Mouse (Mus musculus): ENCODE results near the gene Ptprcap. TPM values are rescaled to one million over a fixed set of nuclear protein-coding genes. Genes with fewer than 3 reads are reported as not detected.
"Not testable (repeated sequence)": the region's sequence is repeated elsewhere in the genome, so short reads cannot be mapped to it uniquely, and the experiment has no call there.

Ptprcap gene
- polyA plus RNA-seq, 1 experiment from 2014 or later: 0.63 TPM

DNA sequence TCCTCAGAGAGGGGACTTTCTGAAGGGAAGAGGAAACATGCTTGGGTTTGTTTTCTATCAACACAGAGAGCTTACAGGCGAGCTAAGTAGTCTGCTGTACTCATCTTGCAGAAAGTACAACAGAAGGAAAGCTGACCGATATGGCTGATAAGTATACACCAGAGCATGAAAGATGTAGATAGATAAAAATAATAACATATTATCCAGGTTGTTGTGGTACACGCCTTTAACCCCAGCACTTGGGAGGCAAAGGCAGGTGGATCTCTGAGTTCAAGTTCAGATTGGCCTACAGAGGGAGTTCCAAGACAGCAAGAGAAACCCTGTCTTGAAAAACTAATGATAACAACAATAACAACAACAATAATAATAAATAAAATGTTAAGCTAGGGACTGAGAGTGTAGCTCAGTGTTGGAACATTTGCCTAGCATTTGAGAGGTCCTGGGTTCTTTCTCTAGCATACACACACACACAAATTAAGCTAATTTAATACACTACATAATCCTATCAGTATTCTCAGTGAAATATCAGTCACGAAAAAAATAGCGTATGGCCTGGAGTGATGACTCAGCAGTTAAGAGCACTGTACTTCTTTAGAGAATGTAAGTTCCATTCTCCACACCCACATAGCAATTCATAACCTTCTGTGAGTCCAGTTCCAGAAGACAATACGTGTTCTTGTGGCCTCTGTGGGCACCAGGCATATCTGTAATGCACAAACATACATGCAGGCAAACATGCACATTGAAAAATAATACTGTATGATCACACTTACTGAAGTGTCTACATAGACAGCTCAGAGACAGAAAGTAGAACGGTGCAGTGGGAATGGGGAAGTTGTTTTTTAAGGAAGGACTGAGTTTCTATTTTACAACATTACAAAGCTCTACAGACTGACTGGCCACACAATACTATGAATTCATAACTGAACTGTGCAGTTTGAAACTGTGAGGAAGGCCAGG lies 30.7 kb upstream of the Ptprcap start:
- no peak for ATAC-seq
- Histone ChIP-seq H3K4me3 (ENCODE audit: low read length) (no peak overlapping the region), H3K27ac (ENCODE audit: low read depth, low read length) (no peak overlapping the region), H3K9ac (ENCODE audit: low read depth, low read length) (no peak overlapping the region), H3K27me3 (replicated peaks; ENCODE audit: control insufficient read depth, insufficient read depth, low read length) (no peaks in the 10 kb centered on the region), H3K4me1 (ENCODE audit: control insufficient read depth, insufficient read depth, low read depth, low read length) (peaks cover 19% of the 10 kb centered on the region), H3K4me2 (ENCODE audit: low read length) (no peak overlapping the region), H3K9me3 (ENCODE audit: control insufficient read depth, low read length) (no peaks in the 10 kb centered on the region), H3K36me3 (ENCODE audit: control insufficient read depth, insufficient read depth, low read length) (peaks cover 3% of the 10 kb centered on the region; the same call in 1 of the 2 replicates)
- WGBS: 84% methylated on average over 7 of the region's 7 CpGs

DNA sequence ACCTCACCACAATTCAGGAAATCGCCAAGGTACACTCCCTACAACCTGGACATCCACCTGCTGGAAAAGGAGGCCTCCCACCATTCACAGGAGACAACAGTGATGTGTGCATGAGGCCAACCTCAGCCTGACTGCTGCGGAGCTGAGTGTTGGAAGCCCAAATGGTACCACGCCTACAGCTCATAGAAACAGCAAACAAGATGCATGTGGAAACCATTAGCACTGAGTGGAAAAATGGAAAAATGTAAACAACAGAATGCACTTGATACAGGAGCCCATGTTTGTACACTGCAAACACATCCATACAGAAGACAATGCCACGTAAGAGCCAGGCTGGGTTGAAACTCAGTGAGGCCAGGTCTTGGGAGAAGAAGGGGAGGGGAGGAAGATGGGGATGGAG lies 29.0 kb upstream of the Ptprcap start:
- Histone ChIP-seq H3K9ac (ENCODE audit: low read depth, low read length) (no peak overlapping the region), H3K9me3 (ENCODE audit: control insufficient read depth, low read length) (no peaks in the 10 kb centered on the region), H3K36me3 (ENCODE audit: control insufficient read depth, insufficient read depth, low read length) (peaks cover 8% of the 10 kb centered on the region), H3K4me1 (ENCODE audit: control insufficient read depth, insufficient read depth, low read depth, low read length) (peaks cover 19% of the 10 kb centered on the region), H3K4me2 (ENCODE audit: low read length) (no peak overlapping the region), H3K27me3 (replicated peaks; ENCODE audit: control insufficient read depth, insufficient read depth, low read length) (no peaks in the 10 kb centered on the region), H3K4me3 (ENCODE audit: low read length) (no peak overlapping the region), H3K27ac (ENCODE audit: low read depth, low read length) (no peak overlapping the region)
- ATAC-seq: no peak
- 85% methylated on average over 4 of the region's 4 CpGs for WGBS

DNA sequence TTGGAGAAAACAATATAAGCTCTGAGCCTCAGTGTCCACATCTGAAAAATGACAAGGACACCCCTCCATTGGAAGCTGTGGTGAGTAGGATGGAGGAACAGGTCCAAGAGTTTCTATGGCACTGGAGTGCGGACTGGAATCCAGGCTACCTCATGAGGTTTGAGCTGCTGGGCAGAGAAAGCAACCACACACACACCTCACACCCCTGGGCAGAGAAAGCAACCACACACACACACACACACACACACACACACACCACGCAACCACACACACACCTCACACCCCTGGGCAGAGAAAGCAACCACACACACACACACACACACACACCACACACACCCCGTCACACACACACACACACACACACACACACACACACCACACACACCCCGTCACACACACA lies 28.1 kb upstream of the Ptprcap start:
- peak; percentile 31 for ATAC-seq

DNA sequence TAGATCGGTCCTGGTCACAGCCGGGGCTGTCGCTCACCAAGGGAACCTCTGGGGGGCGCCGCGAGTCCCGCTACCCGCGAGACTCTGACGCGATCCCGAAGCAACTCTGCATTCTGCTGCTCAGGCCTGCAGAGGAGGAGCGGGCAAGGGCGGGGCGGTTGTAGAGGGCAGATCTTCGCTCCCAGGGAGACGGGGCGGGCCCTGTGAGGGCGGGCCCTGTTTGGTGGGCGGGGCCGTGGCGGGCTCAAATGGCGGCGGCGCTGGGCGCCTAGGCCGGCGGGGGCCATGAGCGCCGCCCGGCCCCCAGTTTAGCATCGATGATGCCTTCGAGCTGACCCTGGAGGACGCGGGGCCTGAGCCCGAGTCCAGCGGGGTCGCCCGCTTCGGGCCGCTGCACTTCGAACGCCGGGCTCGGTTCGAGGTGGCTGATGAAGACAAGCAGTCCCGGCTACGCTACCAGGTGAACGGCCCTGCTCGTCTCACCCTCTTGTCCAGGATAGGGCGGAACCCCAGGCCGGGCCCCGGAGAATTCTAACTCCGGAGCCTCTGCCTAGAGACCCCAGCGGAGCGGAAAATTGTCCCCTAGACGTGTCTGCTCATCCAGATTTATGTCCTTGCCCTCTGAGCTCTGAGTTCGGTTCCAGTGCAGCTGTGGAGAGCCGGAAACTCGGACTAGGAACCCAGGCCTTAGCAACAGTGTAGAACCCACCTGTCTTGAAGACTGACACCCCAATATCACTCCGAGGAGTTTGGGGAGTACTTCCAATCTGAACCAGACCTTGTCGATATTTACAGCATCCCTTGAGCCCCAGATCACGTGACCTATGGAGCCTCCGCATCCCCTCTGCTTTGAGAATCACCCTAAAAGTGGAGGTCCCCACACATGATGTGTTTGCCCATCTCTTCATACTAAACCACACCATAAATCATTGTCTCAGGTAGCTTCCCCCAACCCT lies 27.4 kb upstream of the Ptprcap start, which contains the start of gene Aip:
Gene Aip, minus strand, starts transcription at position 118 of the 956 bp plus-strand sequence.
- peaks cover 9% of the 10 kb centered on the region for H3K4me1 ChIP-seq (ENCODE audit: control insufficient read depth, insufficient read depth, low read depth, low read length)
- peak within 1 kb of the TSS; percentile 67 for H3K4me2 ChIP-seq (ENCODE audit: low read length)
- peak; percentile 93 for ATAC-seq
- H3K27me3 ChIP-seq (replicated peaks; ENCODE audit: control insufficient read depth, insufficient read depth, low read length): no peaks in the 10 kb centered on the region
- H3K4me3 ChIP-seq (ENCODE audit: low read length): peak within 1 kb of the TSS; percentile 85
- no peaks in the 10 kb centered on the region for H3K9me3 ChIP-seq (ENCODE audit: control insufficient read depth, low read length)
- peak within 1 kb of the TSS; percentile 77 for H3K27ac ChIP-seq (ENCODE audit: low read depth, low read length)
- WGBS: under 1% methylated on average over 49 of the region's 64 CpGs
- peaks cover 17% of the 10 kb centered on the region for H3K36me3 ChIP-seq (ENCODE audit: control insufficient read depth, insufficient read depth, low read length)
- peak within 1 kb of the TSS; percentile 93 for H3K9ac ChIP-seq (ENCODE audit: low read depth, low read length)

More for the DNA sequence above, 28.1 kb upstream of the Ptprcap start:
- Histone ChIP-seq H3K4me1 (ENCODE audit: control insufficient read depth, insufficient read depth, low read depth, low read length) (peaks cover 16% of the 10 kb centered on the region), H3K36me3 (ENCODE audit: control insufficient read depth, insufficient read depth, low read length) (peaks cover 15% of the 10 kb centered on the region), H3K27ac (ENCODE audit: low read depth, low read length) (peak overlapping the region; percentile 54), H3K4me2 (ENCODE audit: low read length) (peak overlapping the region; percentile 67), H3K9ac (ENCODE audit: low read depth, low read length) (peak overlapping the region; percentile 93), H3K4me3 (ENCODE audit: low read length) (peak overlapping the region; percentile 85)
- H3K9me3 ChIP-seq (ENCODE audit: control insufficient read depth, low read length); H3K27me3 ChIP-seq (replicated peaks; ENCODE audit: control insufficient read depth, insufficient read depth, low read length): not testable (repeated sequence)
- 21% methylated on average over 2 of the region's 4 CpGs for WGBS

DNA sequence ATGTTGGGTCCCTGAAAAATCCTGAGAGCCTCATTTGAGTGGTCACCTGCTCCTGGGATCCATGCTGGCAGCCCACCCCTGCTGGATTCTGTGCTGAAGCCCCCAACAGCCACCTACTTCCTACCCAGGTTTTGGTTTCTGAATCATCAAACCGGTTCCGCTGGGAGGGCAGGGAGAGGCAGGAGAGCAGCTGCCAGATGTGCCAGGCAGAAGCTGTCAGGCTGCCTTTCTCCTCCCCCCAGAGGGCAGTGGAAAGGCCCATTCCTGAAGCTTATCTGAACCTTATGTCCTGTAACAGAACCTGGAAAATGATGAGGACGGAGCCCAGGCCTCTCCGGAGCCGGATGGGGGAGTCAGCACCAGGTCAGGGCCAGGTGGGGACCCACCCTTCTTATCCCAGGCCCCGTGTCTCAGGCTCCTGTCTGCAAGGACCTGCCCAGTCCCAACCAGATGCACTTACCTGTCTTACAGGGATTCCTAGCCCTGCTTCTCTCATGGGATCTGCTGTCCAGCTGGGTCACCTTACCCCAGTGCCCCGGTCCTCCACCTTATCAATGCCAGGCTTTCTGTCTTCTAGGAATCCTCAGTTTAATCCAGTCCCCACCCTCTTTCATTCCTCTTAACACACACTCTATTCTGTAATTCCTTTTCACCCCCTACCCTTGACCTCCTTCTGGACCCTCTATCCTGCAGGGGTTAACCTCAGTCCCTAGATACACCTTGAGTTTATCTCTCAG lies 26.5 kb upstream of the Ptprcap start:
- H3K27me3 ChIP-seq (replicated peaks; ENCODE audit: control insufficient read depth, insufficient read depth, low read length): no peaks in the 10 kb centered on the region
- peak overlapping the region; percentile 93 for H3K9ac ChIP-seq (ENCODE audit: low read depth, low read length)
- 70% methylated on average over 7 of the region's 7 CpGs for WGBS
- peak overlapping the region; percentile 67 for H3K4me2 ChIP-seq (ENCODE audit: low read length)
- H3K4me1 ChIP-seq (ENCODE audit: control insufficient read depth, insufficient read depth, low read depth, low read length): peaks cover 9% of the 10 kb centered on the region
- no peaks in the 10 kb centered on the region for H3K9me3 ChIP-seq (ENCODE audit: control insufficient read depth, low read length)
- ATAC-seq: no peak
- H3K36me3 ChIP-seq (ENCODE audit: control insufficient read depth, insufficient read depth, low read length): peaks cover 24% of the 10 kb centered on the region
- H3K27ac ChIP-seq (ENCODE audit: low read depth, low read length): no peak overlapping the region
- H3K4me3 ChIP-seq (ENCODE audit: low read length): peak overlapping the region; percentile 85

DNA sequence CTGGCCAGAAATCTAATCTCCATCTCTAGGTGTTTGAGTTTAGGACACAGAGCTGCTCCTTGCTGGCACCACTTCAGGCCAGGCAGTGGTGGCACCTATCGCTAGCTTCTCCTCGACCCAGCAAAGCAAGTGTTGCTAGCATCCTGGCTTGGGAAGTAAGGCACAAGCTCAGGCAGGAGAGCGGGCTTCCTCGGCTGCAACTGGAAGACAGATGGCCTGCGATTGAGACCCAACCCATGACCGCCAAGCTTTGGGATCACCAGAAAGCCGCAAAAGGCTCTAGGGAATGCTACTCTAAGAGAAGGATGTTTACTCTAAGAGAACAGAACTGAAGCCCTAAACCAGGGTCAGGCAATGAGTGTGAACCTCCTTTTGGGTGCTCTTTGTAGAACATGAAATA lies 23.9 kb upstream of the Ptprcap start:
- peaks cover 31% of the 10 kb centered on the region for H3K36me3 ChIP-seq (ENCODE audit: control insufficient read depth, insufficient read depth, low read length)
- H3K9ac ChIP-seq (ENCODE audit: low read depth, low read length): no peak overlapping the region
- WGBS: 95% methylated on average over 7 of the region's 7 CpGs
- no peak overlapping the region for H3K4me2 ChIP-seq (ENCODE audit: low read length)
- H3K4me3 ChIP-seq (ENCODE audit: low read length): no peak overlapping the region
- H3K27me3 ChIP-seq (replicated peaks; ENCODE audit: control insufficient read depth, insufficient read depth, low read length): no peaks in the 10 kb centered on the region
- no peak for ATAC-seq
- H3K27ac ChIP-seq (ENCODE audit: low read depth, low read length): no peak overlapping the region
- peaks cover 9% of the 10 kb centered on the region for H3K4me1 ChIP-seq (ENCODE audit: control insufficient read depth, insufficient read depth, low read depth, low read length)
- H3K9me3 ChIP-seq (ENCODE audit: control insufficient read depth, low read length): no peaks in the 10 kb centered on the region

DNA sequence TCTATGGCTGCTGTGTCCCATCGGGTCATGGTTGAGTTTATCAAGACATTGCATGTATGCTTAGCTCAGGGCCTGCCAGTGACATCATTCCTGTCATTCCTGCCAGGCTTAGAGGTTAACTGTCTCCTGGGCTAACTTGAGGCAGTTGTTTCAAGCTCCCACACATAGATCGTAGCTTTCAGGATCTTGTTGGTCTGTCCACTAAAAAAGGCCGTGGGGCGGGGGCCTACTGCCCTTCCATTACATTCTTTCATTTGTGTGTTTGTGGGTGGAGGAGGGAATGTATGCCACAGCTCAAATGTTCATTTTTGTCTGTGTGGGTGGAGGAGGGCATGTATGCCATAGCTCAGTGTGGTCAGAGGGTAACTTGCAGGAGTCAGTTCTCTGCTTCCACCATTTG lies 23.3 kb upstream of the Ptprcap start:
- Histone ChIP-seq H3K9ac (ENCODE audit: low read depth, low read length) (no peak overlapping the region), H3K4me3 (ENCODE audit: low read length) (no peak overlapping the region), H3K36me3 (ENCODE audit: control insufficient read depth, insufficient read depth, low read length) (peaks cover 31% of the 10 kb centered on the region), H3K9me3 (ENCODE audit: control insufficient read depth, low read length) (no peaks in the 10 kb centered on the region), H3K27ac (ENCODE audit: low read depth, low read length) (no peak overlapping the region), H3K27me3 (replicated peaks; ENCODE audit: control insufficient read depth, insufficient read depth, low read length) (no peaks in the 10 kb centered on the region), H3K4me1 (ENCODE audit: control insufficient read depth, insufficient read depth, low read depth, low read length) (peaks cover 9% of the 10 kb centered on the region), H3K4me2 (ENCODE audit: low read length) (no peak overlapping the region)
- no peak for ATAC-seq
- WGBS: 93% methylated on average over 4 of the region's 4 CpGs

DNA sequence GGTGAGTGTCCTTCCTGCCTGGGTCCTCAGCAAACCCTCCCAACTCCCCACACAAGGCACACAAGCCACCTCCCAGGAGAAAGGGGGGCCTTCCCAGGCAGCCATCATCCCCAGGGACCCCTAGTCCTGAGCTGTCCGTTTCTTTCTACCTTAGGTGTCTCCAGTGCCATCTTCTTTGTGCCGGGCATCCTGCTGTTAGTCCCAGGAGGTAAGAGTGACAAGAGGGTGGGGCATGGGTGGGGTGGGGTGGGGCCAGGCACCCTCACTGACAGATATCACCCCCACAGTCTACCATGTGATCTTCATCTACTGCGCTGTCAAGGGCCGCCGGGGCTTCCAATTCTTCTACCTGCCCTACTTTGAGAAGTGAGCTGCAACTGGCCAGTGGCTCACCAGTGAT lies 22.3 kb upstream of the Ptprcap start:
- H3K9ac ChIP-seq (ENCODE audit: low read depth, low read length): no peak overlapping the region
- no peak overlapping the region for H3K4me2 ChIP-seq (ENCODE audit: low read length)
- 94% methylated on average over 5 of the region's 5 CpGs for WGBS
- peaks cover 31% of the 10 kb centered on the region for H3K36me3 ChIP-seq (ENCODE audit: control insufficient read depth, insufficient read depth, low read length)
- ATAC-seq: no peak
- peaks cover 9% of the 10 kb centered on the region for H3K4me1 ChIP-seq (ENCODE audit: control insufficient read depth, insufficient read depth, low read depth, low read length)
- H3K27ac ChIP-seq (ENCODE audit: low read depth, low read length): no peak overlapping the region
- H3K4me3 ChIP-seq (ENCODE audit: low read length): no peak overlapping the region
- H3K9me3 ChIP-seq (ENCODE audit: control insufficient read depth, low read length): no peaks in the 10 kb centered on the region
- no peaks in the 10 kb centered on the region for H3K27me3 ChIP-seq (replicated peaks; ENCODE audit: control insufficient read depth, insufficient read depth, low read length)
